Mouse (Mus musculus) forebrain, postnatal 0 days (tissue): ENCODE measurements at regions not wholly inside any gene's neighbourhood (a gene's known extent, or its start where the extent isn't known, plus 50 kb on each side); places are given as distances from the start of the nearest gene placed in this dataset.

Source experiments
- ATAC-seq: fragments of 200-750 bp; cut with Nextera tagmentation; 2 replicates; pipeline ENCODE4 v1.8.0; 2017; ENCODE audit warnings: mild to moderate bottlenecking, moderate library complexity
- DNase-seq: peaks from one replicate; pipeline ENCODE4 v3.0.0-alpha.2; 2015
- H3K27ac ChIP-seq: fragments of 300-500 bp; sonication (generic); 2 replicates; pipeline ENCODE4 v1.5.1; 2014; ENCODE audit warnings: low read depth, mild to moderate bottlenecking, antibody characterized with exemption, low read length, moderate library complexity, mixed read lengths
- H3K27me3 ChIP-seq: fragments of 300-500 bp; sonication (generic); 2 replicates; pipeline ENCODE4 v1.6.1; 2014; ENCODE audit warnings: mild to moderate bottlenecking, low read length, mixed read lengths; ENCODE audit not compliant: insufficient read depth
- H3K36me3 ChIP-seq: fragments of 300-500 bp; sonication (generic); 2 replicates; pipeline ENCODE4 v1.6.1; 2014; ENCODE audit warnings: mild to moderate bottlenecking, moderate library complexity; ENCODE audit not compliant: insufficient read depth
- H3K4me1 ChIP-seq: fragments of 300-500 bp; sonication (generic); 2 replicates; pipeline ENCODE4 v1.6.1; 2014; ENCODE audit warnings: antibody characterized with exemption; ENCODE audit not compliant: insufficient read depth
- H3K4me2 ChIP-seq: fragments of 300-500 bp; sonication (generic); 2 replicates; pipeline ENCODE4 v1.6.1; 2014; ENCODE audit warnings: low read depth, mild to moderate bottlenecking, moderate library complexity
- H3K4me3 ChIP-seq: fragments of 300-500 bp; sonication (generic); 2 replicates; pipeline ENCODE4 v1.5.1; 2014; ENCODE audit warnings: low read depth, low read length, mixed read lengths
- H3K9ac ChIP-seq: fragments of 300-500 bp; sonication (generic); 2 replicates; pipeline ENCODE4 v1.6.1; 2014; ENCODE audit warnings: mild to moderate bottlenecking
- H3K9me3 ChIP-seq: fragments of 300-500 bp; sonication (generic); 2 replicates; pipeline ENCODE4 v1.6.1; 2016; ENCODE audit warnings: low read length
- CTCF ChIP-seq: sonication (generic); IDR thresholded peaks from 2 replicates; pipeline ENCODE4 v1.5.1; 2016; ENCODE audit warnings: antibody characterized with exemption, control low read depth, low read depth
- WGBS: fragments of 180-500 bp; shearing (Covaris S2); extraction: QIAGEN DNeasy Blood & Tissue Kit; methylation state at CpG from one replicate; pipeline ENCODE4 v1.1.7; 2014; 5-methylcytosine and 5-hydroxymethylcytosine counted together

- DNase-seq = no peak
- Histone ChIP-seq H3K9me3 (no peaks in the 10 kb centered on the region), H3K4me3 (no peak overlapping the region), H3K9ac (no peak overlapping the region), H3K36me3 (no peaks in the 10 kb centered on the region), H3K27ac (no peak overlapping the region), H3K4me2 (no peak overlapping the region), H3K4me1 (0 out of 2 replicates have a peak, but pooled peaks cover 5% of the 10 kb centered on the region), H3K27me3 (no peaks in the 10 kb centered on the region)
- TF ChIP-seq CTCF = no peak
- no peak for ATAC-seq
- 53% methylated on average over 9 of the region's 9 CpGs for WGBS
Measured at GRCm38 (mm10) chr2:75073178-75073577, 247.6 kb downstream of the Mtx2 start.

GRCm38 (mm10) chr2:75087164-75087563 is 261.6 kb downstream of the Mtx2 start:
- 74% methylated on average over 12 of the region's 12 CpGs for WGBS
- DNase-seq (no peak), ATAC-seq (no peak)
- Histone ChIP-seq H3K4me1 (no peaks in the 10 kb centered on the region), H3K9ac (no peak overlapping the region), H3K4me3 (no peak overlapping the region), H3K4me2 (no peak overlapping the region), H3K9me3 (no peaks in the 10 kb centered on the region), H3K27ac (no peak overlapping the region), H3K36me3 (no peaks in the 10 kb centered on the region), H3K27me3 (no peaks in the 10 kb centered on the region; the same call in 1 of the 2 replicates)
- TF ChIP-seq CTCF = no peak

- no peak for TF ChIP-seq CTCF
Measured at GRCm38 (mm10) chr2:75089186-75089585, 263.6 kb downstream of the Mtx2 start.

GRCm38 (mm10) chr2:75089616-75090015 is 264.0 kb downstream of the Mtx2 start:
- H3K9ac ChIP-seq = no peak overlapping the region
- H3K4me2 ChIP-seq = no peak overlapping the region
- DNase-seq (no peak), ATAC-seq (no peak)
- H3K27me3 ChIP-seq = no peaks in the 10 kb centered on the region; the same call in 1 of the 2 replicates
- no peak overlapping the region for H3K27ac ChIP-seq
- H3K4me3 ChIP-seq = no peak overlapping the region
- no peak for TF ChIP-seq CTCF
- no peaks in the 10 kb centered on the region for H3K36me3 ChIP-seq
- no peaks in the 10 kb centered on the region for H3K9me3 ChIP-seq
- whole genome bisulfite sequencing = 60% methylated on average over 6 of the region's 6 CpGs
- H3K4me1 ChIP-seq = no peaks in the 10 kb centered on the region

More at GRCm38 (mm10) chr2:75089186-75089585, 263.6 kb downstream of the Mtx2 start:
- WGBS = 73% methylated on average over 8 of the region's 8 CpGs
- Histone ChIP-seq H3K27ac (no peak overlapping the region), H3K4me3 (no peak overlapping the region), H3K9me3 (no peaks in the 10 kb centered on the region), H3K4me1 (no peaks in the 10 kb centered on the region), H3K36me3 (no peaks in the 10 kb centered on the region), H3K27me3 (no peaks in the 10 kb centered on the region; the same call in 1 of the 2 replicates), H3K9ac (no peak overlapping the region), H3K4me2 (no peak overlapping the region)
- DNase-seq (no peak), ATAC-seq (no peak)

- WGBS = 73% methylated on average over 16 of the region's 16 CpGs
- Histone ChIP-seq H3K9ac (no peak overlapping the region), H3K9me3 (no peaks in the 10 kb centered on the region), H3K27me3 (no peaks in the 10 kb centered on the region; the same call in 1 of the 2 replicates), H3K36me3 (no peaks in the 10 kb centered on the region), H3K4me3 (no peak overlapping the region), H3K27ac (no peak overlapping the region), H3K4me2 (no peak overlapping the region), H3K4me1 (no peaks in the 10 kb centered on the region)
- TF ChIP-seq CTCF = no peak
- ATAC-seq (no peak), DNase-seq (no peak)
Measured at GRCm38 (mm10) chr2:75090439-75090838, 264.8 kb downstream of the Mtx2 start.

- no peaks in the 10 kb centered on the region for H3K9me3 ChIP-seq
- TF ChIP-seq CTCF = no peak
- no peaks in the 10 kb centered on the region for H3K36me3 ChIP-seq
- no peaks in the 10 kb centered on the region for H3K27me3 ChIP-seq
- WGBS = 62% methylated on average over 11 of the region's 11 CpGs
- no peaks in the 10 kb centered on the region for H3K4me1 ChIP-seq
- DNase-seq (no peak), ATAC-seq (no peak)
- H3K27ac ChIP-seq = no peak overlapping the region
- no peak overlapping the region for H3K4me3 ChIP-seq
- no peak overlapping the region for H3K9ac ChIP-seq
- no peak overlapping the region for H3K4me2 ChIP-seq
Measured at GRCm38 (mm10) chr2:75101501-75101900, 275.9 kb downstream of the Mtx2 start.

- Histone ChIP-seq H3K27ac (no peak overlapping the region), H3K4me2 (no peak overlapping the region), H3K4me3 (no peak overlapping the region), H3K9me3 (no peaks in the 10 kb centered on the region), H3K27me3 (no peaks in the 10 kb centered on the region), H3K36me3 (no peaks in the 10 kb centered on the region), H3K9ac (no peak overlapping the region), H3K4me1 (no peaks in the 10 kb centered on the region)
- ATAC-seq (no peak), DNase-seq (no peak)
- no peak for TF ChIP-seq CTCF
- 89% methylated on average over 9 of the region's 9 CpGs for WGBS
Measured at GRCm38 (mm10) chr2:75112751-75113150, 287.1 kb downstream of the Mtx2 start.
